Mouse (Mus musculus) spleen, adult 2 months (tissue): ENCODE results near the gene Msrb3.

ENCODE experiments used
- CTCF ChIP-seq: fragments of 200-500 bp; IDR thresholded peaks from 2 replicates; pipeline ENCODE4 v1.5.1; 2011; ENCODE audit warnings: mild to moderate bottlenecking, inconsistent platforms; ENCODE audit not compliant: insufficient read depth, insufficient read length, insufficient replicate concordance; ENCODE audit errors: extremely low read depth
- POLR2A ChIP-seq: fragments of 200-500 bp; IDR thresholded peaks from 2 replicates; pipeline ENCODE4 v1.6.1; 2011; ENCODE audit warnings: low read depth, low read length, inconsistent platforms

DNA sequence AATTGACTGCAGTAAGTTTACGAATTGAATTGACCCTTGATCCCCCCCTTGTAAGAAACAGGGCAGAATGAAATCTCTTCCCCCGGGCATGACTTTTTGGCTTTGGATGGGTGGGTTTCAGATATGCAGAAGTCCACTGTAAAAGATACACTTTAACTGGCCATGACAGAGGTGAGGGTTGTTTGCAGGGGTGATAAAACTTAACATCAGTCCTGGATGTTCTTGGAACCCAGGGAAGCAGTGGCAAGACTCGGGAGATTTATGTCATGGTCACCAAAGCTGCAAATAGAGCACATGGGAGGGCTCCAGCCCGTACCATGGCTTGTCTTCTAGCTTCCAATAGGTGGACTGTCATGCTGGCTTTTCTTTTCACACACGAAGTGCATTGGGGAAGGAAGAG is 114.4 kb downstream of the Msrb3 start:
- TF ChIP-seq POLR2A: no peak
- no peak for TF ChIP-seq CTCF
